Mouse (Mus musculus): ENCODE results near the gene Thbs3. TPM values are rescaled to one million over a fixed set of nuclear protein-coding genes. Genes with fewer than 3 reads are reported as not detected.

The Thbs3 gene
- total RNA-seq, 2 experiments from 2014 or later: 27.8 to 37.9 TPM

DNA sequence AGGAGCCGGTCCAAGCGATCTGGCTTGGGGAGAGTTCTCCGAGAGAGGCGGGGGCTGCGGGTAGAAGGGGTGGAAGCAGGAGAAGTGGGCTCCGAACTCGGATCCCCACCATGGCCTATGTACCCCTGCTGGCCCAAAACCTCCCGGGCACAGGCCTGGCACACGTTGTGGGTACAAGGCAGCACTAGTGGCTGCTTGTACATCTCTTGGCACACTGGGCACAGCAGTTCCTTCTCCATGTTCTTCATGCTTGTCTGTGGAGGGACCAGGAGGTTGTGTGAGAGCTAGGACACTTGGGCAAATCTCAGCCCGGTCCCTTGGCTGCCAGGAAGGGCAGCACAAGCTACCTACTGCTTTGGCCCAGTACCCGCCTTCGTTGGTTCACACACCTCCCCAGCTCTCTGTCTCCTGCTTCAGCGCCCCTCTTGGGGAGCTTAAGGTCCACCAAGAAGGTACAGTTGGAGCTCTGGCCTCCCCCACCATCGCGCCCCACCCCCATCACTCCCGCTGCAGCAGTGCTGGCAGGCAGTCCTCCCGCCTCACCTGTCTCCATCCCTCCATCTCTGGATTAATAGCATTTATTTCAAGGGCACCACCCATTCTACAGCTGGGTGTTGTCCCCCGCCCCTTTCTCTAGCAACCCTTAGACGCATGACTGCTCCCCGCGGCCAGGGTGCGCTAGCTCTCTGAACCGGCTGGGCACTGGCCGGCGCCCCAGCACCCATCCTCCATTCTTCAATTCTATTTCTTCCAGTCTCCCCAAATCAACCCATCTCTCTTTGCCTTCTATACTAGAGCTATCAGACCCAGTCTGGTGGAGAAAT is 29.4 kb downstream of the Thbs3 start:
- intact Hi-C loops (cut with DNase I; ENCODE audit: low total_unique reads): no loop called here
- DNase-seq: no peak

DNA sequence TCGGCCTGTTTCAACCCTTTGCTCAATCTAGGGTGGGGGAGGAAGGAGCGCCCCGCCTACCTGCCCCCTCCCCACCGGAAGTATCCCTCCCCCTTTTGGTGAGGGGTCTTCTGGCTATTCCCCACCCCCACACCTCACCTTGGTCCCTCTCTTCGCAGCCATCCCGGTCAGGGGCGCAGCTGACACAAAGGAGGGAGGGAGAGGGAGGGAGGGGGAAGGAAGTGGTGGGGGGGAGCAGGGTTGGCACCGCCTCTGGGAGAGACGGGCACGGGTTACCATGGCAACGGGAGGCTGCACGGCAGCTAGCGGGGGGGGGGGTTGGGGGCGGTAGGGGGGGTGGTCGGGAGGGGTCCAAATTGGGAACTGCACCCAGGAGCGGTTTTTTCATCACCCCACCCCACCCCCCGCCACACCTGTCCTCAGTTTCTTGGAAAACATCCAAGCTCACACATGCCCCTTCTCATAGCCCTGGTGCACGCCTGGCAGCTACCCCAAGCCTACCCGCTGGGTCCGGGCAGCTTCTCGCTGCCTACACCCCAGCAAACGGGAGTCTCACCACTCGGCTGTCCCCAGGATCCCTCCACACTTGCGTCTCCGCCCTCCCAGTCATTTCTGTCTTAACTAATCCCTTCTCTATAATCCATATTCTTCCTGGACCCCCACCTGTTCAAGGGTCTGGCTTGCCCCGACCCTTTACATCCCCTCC is 30.2 kb downstream of the Thbs3 start:
- intact Hi-C loops (cut with DNase I; ENCODE audit: low total_unique reads): loop anchor here (5.0 kb wide), 1 partner anchor 57 kb away; no protein-coding TSS in a partner anchor
- DNase-seq: no peak

- intact Hi-C loops (cut with DNase I; ENCODE audit: low total_unique reads): loop anchor here (5.0 kb wide), 1 partner anchor 57 kb away; no protein-coding TSS in a partner anchor
- DNase-seq: no peak
Observed at GRCm38 (mm10) chr3:89245688-89246171, 30.8 kb downstream of the Thbs3 start, which contains the start of gene Krtcap2. Gene Krtcap2, plus strand, starts transcription at chr3:89245966.

DNA sequence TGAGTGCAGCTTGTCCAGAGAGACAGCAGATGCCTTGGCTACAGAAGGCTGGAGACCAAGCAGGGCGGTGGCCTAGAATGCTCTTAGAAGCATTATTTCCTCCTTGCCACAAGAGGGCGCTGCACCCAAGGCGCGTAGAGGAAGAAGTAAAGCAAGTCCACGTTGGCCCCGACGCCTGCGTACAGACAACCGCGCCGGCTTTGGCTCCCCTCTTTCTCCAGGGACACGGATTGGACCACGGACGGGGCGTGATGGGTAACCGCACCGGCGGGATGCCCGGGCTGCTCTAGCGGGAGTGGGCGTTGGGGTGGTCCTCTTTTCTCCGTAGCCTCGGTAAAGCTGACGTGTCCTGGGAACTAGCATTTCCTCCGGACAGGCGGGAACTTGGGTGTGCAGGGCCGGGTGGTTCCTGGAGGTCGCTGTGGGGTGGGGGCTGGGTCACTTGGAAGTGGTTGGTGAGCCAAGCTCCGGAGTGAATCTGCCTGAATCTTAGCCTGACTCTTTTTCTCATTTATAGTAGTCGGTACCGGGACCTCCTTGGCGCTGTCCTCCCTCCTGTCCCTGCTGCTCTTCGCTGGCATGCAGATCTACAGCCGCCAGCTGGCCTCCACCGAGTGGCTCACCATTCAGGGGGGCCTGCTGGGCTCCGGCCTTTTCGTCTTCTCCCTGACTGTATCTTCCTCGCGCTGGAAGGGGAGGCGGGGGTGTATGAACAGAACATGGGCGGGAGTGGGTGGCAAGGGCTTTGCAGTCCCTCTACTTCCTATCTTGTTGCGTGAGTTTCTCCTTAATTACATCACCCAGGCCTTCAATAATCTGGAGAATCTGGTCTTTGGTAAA is 31.5 kb downstream of the Thbs3 start, which contains the start of gene Trim46:
TSS of gene Trim46 (minus strand) at position 49 of the 840 bp plus-strand sequence.
- peak; percentile 91 for DNase-seq
- intact Hi-C loops (cut with DNase I; ENCODE audit: low total_unique reads): loop anchor here (5.0 kb wide), 1 partner anchor 56 kb away; no protein-coding TSS in a partner anchor

DNA sequence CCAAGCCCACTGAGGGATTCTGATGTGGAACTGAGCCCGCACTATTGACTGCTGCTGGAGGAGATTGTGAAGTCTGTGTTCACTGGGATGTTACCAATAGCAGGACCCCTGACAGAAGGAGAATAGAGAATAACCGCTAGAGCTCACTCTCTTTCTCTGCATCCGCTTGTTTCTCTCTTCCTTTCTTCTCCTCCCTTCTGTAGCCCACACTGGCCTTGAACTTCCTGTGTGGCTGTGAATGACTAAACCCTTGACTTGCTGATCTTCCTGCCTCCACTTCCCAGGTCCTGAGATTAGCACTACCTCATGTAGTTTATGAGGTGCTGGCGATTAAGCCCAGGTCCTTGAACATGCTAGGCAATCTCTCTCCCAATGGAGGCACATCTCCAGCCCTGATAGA is 32.5 kb downstream of the Thbs3 start:
- no peak for DNase-seq
- intact Hi-C loops (cut with DNase I; ENCODE audit: low total_unique reads): loop anchor here (5.0 kb wide), 1 partner anchor 55 kb away; no protein-coding TSS in a partner anchor

- intact Hi-C loops (cut with DNase I; ENCODE audit: low total_unique reads): no loop called here
- peak; percentile 52 for DNase-seq
Observed at GRCm38 (mm10) chr3:89250435-89251040, 35.6 kb downstream of the Thbs3 start.

GRCm38 (mm10) chr3:89251365-89251895 is 36.5 kb downstream of the Thbs3 start:
- DNase-seq: peak; percentile 69
- intact Hi-C loops (cut with DNase I; ENCODE audit: low total_unique reads): no loop called here

DNA sequence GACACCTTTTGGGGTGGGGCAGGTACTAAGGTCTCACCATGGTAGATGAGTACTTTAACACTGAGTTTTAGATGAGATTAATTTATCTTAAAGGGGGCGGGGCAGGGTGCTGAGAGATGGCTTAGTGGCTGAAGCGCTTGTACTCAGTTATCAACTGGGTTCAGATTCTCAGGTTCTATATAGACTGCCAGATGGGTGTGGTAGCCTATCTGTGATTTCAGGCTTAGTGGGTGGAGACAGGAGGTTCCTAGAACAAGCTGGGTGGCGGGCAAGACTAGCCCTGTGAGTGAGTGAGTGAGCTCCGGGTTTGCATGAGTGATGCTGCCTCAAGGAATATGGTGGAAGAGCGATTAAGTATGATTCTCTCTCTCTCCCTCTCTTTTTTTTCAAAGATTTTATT is 40.0 kb downstream of the Thbs3 start:
- intact Hi-C loops (cut with DNase I; ENCODE audit: low total_unique reads): no loop called here
- no peak for DNase-seq

- intact Hi-C loops (cut with DNase I; ENCODE audit: low total_unique reads): no loop called here
- no peak for DNase-seq
Observed at GRCm38 (mm10) chr3:89256177-89256576, 41.2 kb downstream of the Thbs3 start.

DNA sequence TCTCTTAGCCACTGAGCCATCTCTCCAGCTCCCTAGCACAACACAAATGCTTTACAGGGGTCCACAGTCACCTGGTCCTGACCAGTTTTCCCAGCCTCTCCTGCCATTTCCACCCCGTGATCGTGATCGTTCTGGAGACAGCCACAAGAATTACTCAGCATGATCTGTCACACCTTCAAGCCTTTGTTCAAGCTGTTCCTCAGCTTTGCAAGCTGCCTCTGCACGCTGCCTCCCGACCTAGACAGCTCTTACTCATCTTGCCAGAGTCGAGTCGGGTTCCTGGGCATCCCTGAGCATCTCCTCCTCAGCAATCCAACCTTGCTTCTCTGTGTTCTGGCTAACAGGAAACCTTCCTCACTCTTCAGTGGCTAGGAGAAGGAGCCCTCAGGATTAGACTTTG is 44.1 kb downstream of the Thbs3 start, which contains the start of gene Dpm3:
TSS of gene Dpm3 (plus strand) at position 283 of the 400 bp plus-strand sequence.
- DNase-seq: no peak
- intact Hi-C loops (cut with DNase I; ENCODE audit: low total_unique reads): no loop called here

DNA sequence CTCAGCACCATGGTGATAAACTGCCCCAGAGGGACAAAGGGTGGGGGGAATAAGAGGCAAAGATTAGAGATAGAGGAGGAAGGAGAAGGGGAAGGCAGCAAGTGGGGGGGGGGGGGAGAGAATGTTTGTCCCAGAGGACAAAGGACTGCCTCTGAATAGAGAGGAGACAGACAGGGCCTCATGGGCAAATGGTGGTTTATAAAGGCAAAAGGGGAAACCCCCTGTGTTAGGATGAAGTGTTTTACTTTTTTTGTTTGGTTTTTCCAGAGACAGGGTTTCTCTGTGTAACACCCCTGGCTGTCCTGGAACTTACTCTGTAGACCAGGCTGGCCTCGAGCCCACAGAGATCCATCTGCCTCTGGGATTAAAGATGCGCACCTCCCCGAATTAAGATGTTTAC is 45.2 kb downstream of the Thbs3 start:
- no peak for DNase-seq
- intact Hi-C loops (cut with DNase I; ENCODE audit: low total_unique reads): no loop called here

GRCm38 (mm10) chr3:89262417-89262816 is 47.4 kb downstream of the Thbs3 start:
- no peak for DNase-seq
- intact Hi-C loops (cut with DNase I; ENCODE audit: low total_unique reads): no loop called here

DNA sequence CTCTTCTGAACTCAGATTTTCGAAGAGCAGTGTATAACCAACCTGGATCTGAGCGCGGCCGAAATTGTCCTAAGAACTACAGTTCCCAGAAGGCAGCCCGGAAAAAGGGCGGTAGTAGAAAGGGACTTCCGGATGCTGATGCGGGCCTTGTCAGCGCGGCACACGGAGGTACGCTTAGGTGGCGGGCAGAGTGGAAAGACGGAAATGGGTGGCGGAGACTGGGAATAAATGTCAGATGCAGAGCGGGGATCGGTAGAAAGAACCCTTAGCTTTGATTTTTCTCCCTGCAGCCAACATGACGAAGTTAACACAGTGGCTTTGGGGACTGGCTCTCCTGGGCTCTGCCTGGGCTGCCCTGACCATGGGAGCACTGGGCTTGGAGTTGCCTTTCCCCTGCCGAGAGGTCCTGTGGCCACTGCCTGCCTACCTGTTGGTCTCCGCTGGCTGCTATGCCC is 51.5 kb downstream of the Thbs3 start:
- DNase-seq: peak; percentile 72
- intact Hi-C loops (cut with DNase I; ENCODE audit: low total_unique reads): no loop called here

- no peak for DNase-seq
- intact Hi-C loops (cut with DNase I; ENCODE audit: low total_unique reads): no loop called here
Observed at GRCm38 (mm10) chr3:89268916-89269315, 53.9 kb downstream of the Thbs3 start.

GRCm38 (mm10) chr3:89270051-89270755 is 55.2 kb downstream of the Thbs3 start, which contains the start of gene Slc50a1:
Gene Slc50a1, minus strand, starts transcription at chr3:89270570.
- intact Hi-C loops (cut with DNase I; ENCODE audit: low total_unique reads): no loop called here
- peak; percentile 93 for DNase-seq

DNA sequence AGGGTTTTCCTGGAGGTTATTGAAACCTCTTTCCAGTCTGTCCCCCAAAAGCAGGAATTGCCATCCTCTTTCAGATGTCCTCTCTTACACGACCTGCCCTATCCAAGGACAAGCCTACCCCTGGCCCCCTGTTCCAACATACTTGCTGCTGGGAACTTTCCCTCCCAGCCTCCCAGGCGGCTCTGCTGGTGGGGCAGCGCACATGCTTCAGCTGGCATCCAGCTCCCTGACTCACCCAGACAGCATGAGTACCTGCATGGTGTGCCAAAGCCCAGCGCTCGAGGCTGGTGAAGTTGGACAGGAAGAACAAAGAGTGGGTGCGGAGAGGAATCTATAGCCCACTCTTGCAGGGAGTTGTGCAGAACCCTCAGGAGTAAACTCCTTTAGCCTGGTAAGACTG is 55.9 kb downstream of the Thbs3 start:
- DNase-seq: peak; percentile 57
- intact Hi-C loops (cut with DNase I; ENCODE audit: low total_unique reads): no loop called here

DNA sequence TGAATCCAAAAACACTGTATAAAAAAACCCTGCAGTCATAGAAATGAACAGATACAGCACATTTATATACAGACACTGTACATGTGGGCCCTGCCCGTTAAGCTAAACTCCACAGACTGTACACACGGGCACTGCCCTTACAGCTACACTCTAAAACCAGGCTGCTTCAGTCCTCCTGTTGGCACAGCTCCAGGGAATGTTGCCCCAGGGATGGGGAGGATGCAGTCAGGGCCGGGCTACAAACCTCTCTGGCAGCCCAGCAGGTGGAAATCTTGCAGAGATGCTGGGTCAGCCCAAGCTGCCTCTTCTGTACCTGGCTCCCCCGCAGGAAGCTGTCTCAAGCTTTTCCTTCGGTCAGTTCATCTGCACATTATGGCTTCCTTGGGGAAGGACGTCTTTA is 56.8 kb downstream of the Thbs3 start:
- intact Hi-C loops (cut with DNase I; ENCODE audit: low total_unique reads): no loop called here
- no peak for DNase-seq

DNA sequence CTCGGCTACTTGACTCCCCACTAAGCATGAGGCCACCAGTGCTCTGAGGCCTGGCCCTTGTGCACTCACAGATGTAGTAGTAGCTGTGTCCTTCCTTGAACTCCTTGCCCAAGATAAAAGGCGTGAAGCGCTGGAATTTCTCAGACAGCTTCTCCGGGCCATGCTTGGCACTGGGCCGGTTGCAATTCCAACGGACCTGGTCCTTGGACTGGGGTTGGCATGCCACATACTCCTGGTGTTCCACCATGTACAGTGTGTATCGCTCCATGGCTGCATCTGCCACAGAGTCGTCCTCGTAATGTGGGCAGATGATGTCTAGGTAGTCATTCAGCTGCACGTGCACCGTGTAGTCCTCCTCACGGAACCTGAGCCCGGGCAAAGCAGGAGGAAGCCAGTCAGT is 61.1 kb downstream of the Thbs3 start:
- intact Hi-C loops (cut with DNase I; ENCODE audit: low total_unique reads): no loop called here
- no peak for DNase-seq

Measured in gastrocnemius, postnatal 14 days (tissue).